Mouse (Mus musculus) heart, postnatal 25 days (tissue): Measurements from ENCODE around the gene Gm9513. TPM values are rescaled to one million over a fixed set of nuclear protein-coding genes. Genes with fewer than 3 reads are reported as not detected.

ENCODE experiments used
- DNase-seq: peaks from one replicate; pipeline ENCODE4 v3.0.0; 2022; ENCODE audit warnings: low spot score
- intact Hi-C: fragments of 180-260 bp; cut with DNase I; formaldehyde crosslinking; loops from one replicate; pipeline ENCODE4 v1.15.1; 2025
- total RNA-seq, 2 experiments: library from RNA; stranded (reverse); gene quantifications; 2 replicates each; pipeline ENCODE4 v1.2.3; 2021

Gm9513 gene
- total RNA-seq, result not detected

GRCm38 (mm10) chr9:36475338-36475737 is at the start of gene Gm9513:
Gene Gm9513 (plus strand): TSS chr9:36475638.
- DNase-seq, result no peak
- intact Hi-C loops, result no loop called here

- intact Hi-C loops, result no loop called here
- no peak for DNase-seq
These were observed 43.9 kb upstream of the Gm9513 start, which contains the start of gene Gm7257 for GRCm38 (mm10) chr9:36431584-36431983. Gene Gm7257 (plus strand): TSS chr9:36431884.

GRCm38 (mm10) chr9:36435051-36435764 is 40.2 kb upstream of the Gm9513 start:
- no peak for DNase-seq
- intact Hi-C loops, result no loop called here

- intact Hi-C loops, result no loop called here
- DNase-seq, result no peak
These were observed 19.2 kb downstream of the Gm9513 start for GRCm38 (mm10) chr9:36494501-36495220.

- DNase-seq, result no peak
- intact Hi-C loops, result no loop called here
These were observed 20.4 kb downstream of the Gm9513 start for GRCm38 (mm10) chr9:36495824-36496223.

- intact Hi-C loops, result no loop called here
These were observed 28.8 kb downstream of the Gm9513 start for GRCm38 (mm10) chr9:36504211-36504610.

More at GRCm38 (mm10) chr9:36504211-36504610, 28.8 kb downstream of the Gm9513 start:
- DNase-seq, result no peak

Other genes with a start within 250 kb of the Gm9513 start
- not detected for gene Gm7257, start 43.8 kb upstream of the Gm9513 start, total RNA-seq
- gene Gm5615, start 66.3 kb downstream of the Gm9513 start, total RNA-seq, result not detected
- gene Gm17689, start 107.0 kb downstream of the Gm9513 start, total RNA-seq, result not detected
- gene A630095E13Rik, start 167.7 kb downstream of the Gm9513 start, total RNA-seq, result not detected
- not detected for gene Acrv1, start 217.6 kb downstream of the Gm9513 start, total RNA-seq